Mouse (Mus musculus): ENCODE data around the gene Dis3. TPM values are rescaled to one million over a fixed set of nuclear protein-coding genes. Genes with fewer than 3 reads are reported as not detected.
A peak's percentile ranks its signal among the peaks of the same experiment; 100 is the strongest.

Dis3 gene
- total and polyA plus RNA-seq, 3 experiments = 42.2 to 159 (median 79.6) TPM

DNA sequence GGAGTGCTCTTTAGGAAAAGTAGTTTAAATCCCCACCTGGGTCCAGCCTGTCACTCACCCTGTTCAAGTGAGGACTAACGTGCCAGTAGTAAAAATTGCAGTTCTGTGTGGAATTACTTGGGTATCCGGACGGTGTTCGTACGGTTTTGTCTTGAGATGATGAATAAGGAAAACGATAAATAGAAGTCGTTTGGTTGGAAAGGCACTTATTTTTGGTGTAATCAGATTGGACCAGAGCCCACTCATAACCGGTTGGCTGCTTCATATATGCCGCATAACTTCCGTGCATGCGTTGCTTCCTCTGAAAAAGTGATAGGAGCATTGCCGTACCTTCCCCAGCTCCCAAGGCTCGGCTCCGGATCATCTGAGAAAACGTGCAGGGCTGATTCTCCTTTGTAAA lies 52.8 kb downstream of the Dis3 start:
- Histone ChIP-seq H3K79me2 (ENCODE audit: control insufficient read depth, insufficient read depth, low read length, poor library complexity) (peaks cover 58% of the 10 kb centered on the region), H3K4me3 (ENCODE audit: control insufficient read depth in 1 of 2, insufficient read depth in 1 of 2, low read depth in 2 of 2, low read length in 2 of 2) (peak overlapping the region; percentile 94 to 97), H3K4me1 (ENCODE audit: control insufficient read depth in 1 of 2, insufficient read depth in 2 of 2, low read length in 2 of 2) (peaks cover 11 to 27% of the 10 kb centered on the region in 2 experiments), H3K9me3 (replicated peaks; ENCODE audit: insufficient read depth, low read length) (no peaks in the 10 kb centered on the region), H3K36me3 (ENCODE audit: control insufficient read depth in 1 of 2, insufficient read depth in 2 of 2, low read length in 2 of 2) (peaks cover 14 to 34% of the 10 kb centered on the region in 2 experiments), H3K27ac (ENCODE audit: control insufficient read depth, low read depth, low read length) (peak overlapping the region; percentile 93), H3K9ac (ENCODE audit: control insufficient read depth, low read depth, low read length, poor library complexity, severe bottlenecking) (peak overlapping the region; percentile 91), H3K27me3 (ENCODE audit: control insufficient read depth in 1 of 2, insufficient read depth in 2 of 2, low read length in 2 of 2) (no peaks in the 10 kb centered on the region)
- peak; percentile 89 for DNase-seq (ENCODE audit: low read depth, low spot score)
- peak; percentile 54; the same call in 1 of the 2 replicates for TF ChIP-seq RCOR1 (IDR thresholded peaks at IDR 0.05; ENCODE audit: low read depth, low read length)
- TF ChIP-seq MYB (IDR thresholded peaks at IDR 0.05; ENCODE audit: low read depth, low read length) = no peak
- TF ChIP-seq SMC3 (IDR thresholded peaks at IDR 0.05; ENCODE audit: low read depth, low read length) = 0 out of 2 replicates have a peak, but pooled peaks have one; percentile 4
- peak; percentile 89 for TF ChIP-seq SIN3A (IDR thresholded peaks at IDR 0.05; ENCODE audit: low read length)
- no peak for TF ChIP-seq GABPA (IDR thresholded peaks at IDR 0.05; ENCODE audit: low read depth, low read length)
- TF ChIP-seq POLR2A (IDR thresholded peaks at IDR 0.05; ENCODE audit: control insufficient read depth in 1 of 2, insufficient read depth in 1 of 2, low read depth in 1 of 2, low read length in 2 of 2, poor library complexity in 1 of 2) = peak in 1 of 2 experiments; percentile 6; a peak in 1 of 4 replicates
- TF ChIP-seq MEF2A (IDR thresholded peaks at IDR 0.05; ENCODE audit: extremely low read depth, insufficient replicate concordance, low read depth, low read length, poor library complexity, severe bottlenecking) = no peak
- no peak for TF ChIP-seq E2F4 (IDR thresholded peaks at IDR 0.05; ENCODE audit: borderline replicate concordance, low read depth, low read length)
- peak; percentile 79 for TF ChIP-seq MXI1 (IDR thresholded peaks at IDR 0.05; ENCODE audit: low read depth, low read length)
- TF ChIP-seq ELF1 (IDR thresholded peaks at IDR 0.05; ENCODE audit: low read depth, low read length) = peak; percentile 70; the same call in 1 of the 2 replicates
- peak; percentile 81 for TF ChIP-seq TBP (IDR thresholded peaks at IDR 0.05; ENCODE audit: low read depth, low read length)
- TF ChIP-seq NRF1 (IDR thresholded peaks at IDR 0.05; ENCODE audit: insufficient read depth, low read depth, low read length, poor library complexity, severe bottlenecking) = peak; percentile 55
- TF ChIP-seq RAD21 (IDR thresholded peaks at IDR 0.05; ENCODE audit: low read depth, low read length) = no peak
- TF ChIP-seq POLR2AphosphoS2 (IDR thresholded peaks at IDR 0.05; ENCODE audit: low read length) = peak; percentile 50; the same call in 1 of the 2 replicates
- TF ChIP-seq USF1 (IDR thresholded peaks at IDR 0.05; ENCODE audit: low read depth, low read length) = no peak
- TF ChIP-seq POLR2AphosphoS5 (IDR thresholded peaks at IDR 0.05; ENCODE audit: borderline replicate concordance, low read depth, low read length) = 0 out of 2 replicates have a peak, but pooled peaks have one; percentile 57
- TF ChIP-seq CHD1 (IDR thresholded peaks at IDR 0.05; ENCODE audit: low read depth, low read length) = peak; percentile 17; the same call in 1 of the 2 replicates
- no peak for TF ChIP-seq MAZ (IDR thresholded peaks at IDR 0.05; ENCODE audit: low read depth, low read length)
- TF ChIP-seq MYC (IDR thresholded peaks at IDR 0.05; ENCODE audit: low read depth, low read length) = peak; percentile 75
- 0 out of 2 replicates have a peak, but pooled peaks have one; percentile 36 for TF ChIP-seq NELFE (IDR thresholded peaks at IDR 0.05; ENCODE audit: low read depth, low read length)
- TF ChIP-seq CTCF (IDR thresholded peaks at IDR 0.05 in 2 of 3, conservative IDR thresholded peaks at IDR 0.05 in 1 of 3; ENCODE audit: control insufficient read depth in 1 of 3, insufficient read depth in 1 of 3, low read depth in 2 of 3, low read length in 3 of 3, poor library complexity in 1 of 3, severe bottlenecking in 1 of 3) = no peak
- TF ChIP-seq ZMIZ1 (IDR thresholded peaks at IDR 0.05; ENCODE audit: low read depth, low read length) = peak; percentile 46; the same call in 1 of the 2 replicates
- TF ChIP-seq EP300 (IDR thresholded peaks at IDR 0.05; ENCODE audit: low read depth in 1 of 2, low read length in 2 of 2) = peak; percentile 36 to 43
- peak; percentile 49; the same call in 1 of the 2 replicates for TF ChIP-seq TCF12 (IDR thresholded peaks at IDR 0.05; ENCODE audit: low read depth, low read length)
- TF ChIP-seq GATA1 (IDR thresholded peaks at IDR 0.05; ENCODE audit: low read depth, low read length) = peak; percentile 91
- TF ChIP-seq KAT2A (conservative IDR thresholded peaks at IDR 0.05; ENCODE audit: low read depth, low read length) = peak; percentile 42; the same call in 1 of the 2 replicates
- TF ChIP-seq JUND (IDR thresholded peaks at IDR 0.05; ENCODE audit: low read depth, low read length) = 0 out of 2 replicates have a peak, but pooled peaks have one; percentile 45
- TF ChIP-seq MAX (IDR thresholded peaks at IDR 0.05; ENCODE audit: low read length) = peak; percentile 79
- no peak; the same call in 1 of the 2 replicates for TF ChIP-seq BHLHE40 (IDR thresholded peaks at IDR 0.05; ENCODE audit: borderline replicate concordance, low read depth, low read length)
- peak; percentile 34; the same call in 1 of the 2 replicates for TF ChIP-seq HCFC1 (IDR thresholded peaks at IDR 0.05; ENCODE audit: low read depth, low read length)
- TF ChIP-seq ETS1 (IDR thresholded peaks at IDR 0.05; ENCODE audit: low read depth, low read length) = peak; percentile 79

Data from MEL (cell line).